Mouse (Mus musculus) mouse embryonic stem cell (cell line): ENCODE measurements around the gene Nmt2.

Experiments used
- in situ Hi-C, 2 experiments: fragments of 300-500 bp; cut with MboI; formaldehyde crosslinking; loops; 1 replicate in 1 of 2; 3 replicates in 1 of 2; pipeline ENCODE4 v1.14.3; 2019 to 2020; ENCODE audit warnings: low sequenced_read_pairs in 2 of 2, low pct_unique_long_range_greater_than_20kb in 1 of 2, mixed read lengths in 1 of 2; ENCODE audit not compliant: unreplicated experiment in 1 of 2

The Nmt2 gene

DNA sequence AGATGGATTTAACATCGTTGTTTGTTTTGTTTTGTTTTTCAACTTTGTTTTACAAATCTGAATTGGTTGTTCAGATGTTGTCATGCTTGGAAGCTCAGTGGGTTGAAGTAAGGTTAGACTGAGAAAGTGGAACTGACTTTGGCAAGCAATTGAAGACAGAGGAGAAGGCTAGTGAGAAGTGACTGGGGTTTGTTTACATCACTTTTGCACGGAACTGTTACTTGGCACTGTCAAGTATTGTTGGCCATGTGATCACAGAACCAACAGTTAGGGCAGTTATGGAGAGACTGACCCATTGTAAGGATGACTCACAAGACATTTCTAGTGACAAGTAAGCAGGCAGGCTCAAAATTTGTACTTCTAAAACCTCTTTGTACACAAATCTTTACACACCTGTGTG is 39.1 kb downstream of the Nmt2 start:
- in situ Hi-C loops: no loop called here

DNA sequence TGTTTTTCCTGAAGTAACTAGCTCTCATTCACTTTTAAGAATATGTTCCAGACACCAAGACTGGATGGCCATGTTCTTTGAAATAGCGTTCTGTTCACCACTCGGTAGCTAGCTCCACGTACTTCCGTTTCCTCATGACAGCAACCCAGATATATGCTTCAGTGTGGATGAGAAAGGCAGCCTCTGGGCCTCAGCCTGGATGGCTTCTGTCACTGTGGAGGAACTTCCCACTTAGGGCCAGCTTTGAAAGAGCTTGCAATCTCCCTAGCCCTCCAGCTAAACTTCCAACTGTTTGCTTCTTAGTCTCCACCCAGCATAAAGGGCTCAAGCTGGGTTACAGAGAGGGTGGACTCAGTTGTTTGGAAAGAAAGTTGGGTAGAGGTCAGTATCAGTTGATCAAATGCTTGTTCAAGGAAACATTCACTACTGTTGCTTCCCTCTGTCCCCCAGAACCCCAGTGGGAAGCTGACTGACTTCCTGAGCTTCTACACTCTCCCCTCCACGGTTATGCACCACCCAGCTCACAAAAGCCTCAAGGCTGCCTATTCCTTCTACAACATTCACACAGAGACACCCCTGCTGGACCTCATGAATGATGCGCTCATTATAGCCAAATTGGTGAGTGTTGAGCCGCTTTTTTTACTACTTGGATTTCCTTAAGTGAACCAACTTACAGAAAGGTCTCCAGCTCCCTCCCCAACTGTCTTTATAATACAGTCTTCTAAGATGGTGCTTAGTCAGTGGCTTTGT is 40.5 kb downstream of the Nmt2 start:
- in situ Hi-C loops: no loop called here

DNA sequence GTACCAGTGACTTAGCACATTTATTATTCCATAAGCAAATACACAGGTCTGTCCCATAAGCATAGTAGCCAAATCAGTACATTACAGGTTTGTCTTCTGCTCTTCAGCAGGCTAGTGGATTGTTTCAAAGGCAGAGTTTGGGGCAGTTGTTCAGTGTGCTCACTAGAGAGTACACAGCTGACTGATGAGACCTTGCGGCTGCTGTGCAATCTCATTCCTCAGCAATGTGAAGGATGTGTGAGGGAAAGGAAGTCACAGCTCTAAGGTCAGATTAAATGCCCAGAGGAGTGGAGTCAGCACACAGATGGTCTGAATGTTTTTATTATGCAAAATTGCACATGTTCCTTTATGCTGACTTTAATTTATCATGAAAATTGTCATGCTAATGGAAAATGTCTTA is 42.5 kb downstream of the Nmt2 start:
- in situ Hi-C loops: no loop called here

DNA sequence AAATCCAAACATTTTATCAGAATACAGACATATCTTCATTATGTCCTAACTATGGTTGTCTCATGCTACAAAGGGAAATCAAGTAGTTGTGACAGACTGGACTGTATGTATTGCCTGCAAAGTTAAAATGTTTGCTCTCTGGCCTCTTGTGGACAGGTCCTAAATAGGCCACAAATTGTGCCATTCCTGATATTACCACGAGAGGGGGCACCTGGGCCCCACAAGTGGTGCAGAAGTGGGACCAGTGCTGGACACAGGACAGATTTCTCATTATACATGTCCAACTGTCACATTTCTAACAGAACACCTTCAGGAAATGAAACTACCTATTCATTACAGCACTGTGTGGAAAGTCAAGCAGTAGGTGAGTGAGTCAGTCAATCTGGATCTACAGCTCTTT is 43.3 kb downstream of the Nmt2 start:
- in situ Hi-C loops: no loop called here

DNA sequence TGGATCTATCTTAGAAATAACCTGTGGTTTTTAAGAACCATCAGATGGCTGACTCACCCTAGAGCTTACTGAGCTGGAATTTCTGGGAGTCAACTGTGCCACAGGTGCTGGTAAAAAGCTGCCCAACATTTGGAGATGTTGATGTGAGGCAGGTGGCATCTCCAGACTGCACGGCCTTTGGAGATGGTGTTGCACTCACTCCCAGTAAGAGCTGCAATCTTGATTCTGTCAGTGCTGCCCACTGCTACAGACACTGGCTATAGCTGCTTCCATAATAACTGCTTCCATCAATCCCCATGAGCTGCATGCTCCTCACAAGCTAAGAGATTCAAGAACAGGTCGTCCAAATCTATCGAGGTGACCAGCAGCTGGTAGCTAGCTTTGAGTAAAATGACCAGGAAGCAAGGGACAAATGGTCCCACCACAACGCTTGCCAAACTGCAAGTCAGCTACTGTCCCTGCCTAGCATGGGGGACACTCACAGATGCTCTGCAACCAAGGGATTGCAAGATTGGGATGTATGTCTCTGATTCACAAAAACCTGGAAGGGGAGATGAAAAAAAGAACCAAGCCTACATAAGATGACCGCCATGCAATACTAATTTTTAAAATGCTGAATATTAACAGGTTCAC is 47.2 kb downstream of the Nmt2 start:
- in situ Hi-C loops: no loop called here

DNA sequence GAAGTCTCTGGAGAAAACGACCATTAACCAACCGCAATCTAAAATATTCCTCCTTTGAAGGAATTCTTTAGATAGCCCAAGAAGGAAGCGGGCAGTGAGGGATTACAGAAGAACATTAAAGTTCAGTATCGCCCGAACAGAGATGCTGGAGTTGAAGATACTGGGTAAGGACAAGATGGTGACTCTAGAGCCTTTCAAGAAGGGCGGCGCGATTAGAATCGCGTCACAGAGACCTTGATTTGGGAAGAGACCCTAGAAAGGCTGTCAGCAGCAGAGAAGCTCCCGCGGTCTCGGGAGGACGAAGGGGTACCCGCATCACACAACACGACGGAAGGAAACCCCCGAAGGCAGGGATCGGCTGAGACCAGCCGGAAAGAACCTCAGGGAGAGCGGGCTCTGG is 48.0 kb downstream of the Nmt2 start:
- in situ Hi-C loops: no loop called here

DNA sequence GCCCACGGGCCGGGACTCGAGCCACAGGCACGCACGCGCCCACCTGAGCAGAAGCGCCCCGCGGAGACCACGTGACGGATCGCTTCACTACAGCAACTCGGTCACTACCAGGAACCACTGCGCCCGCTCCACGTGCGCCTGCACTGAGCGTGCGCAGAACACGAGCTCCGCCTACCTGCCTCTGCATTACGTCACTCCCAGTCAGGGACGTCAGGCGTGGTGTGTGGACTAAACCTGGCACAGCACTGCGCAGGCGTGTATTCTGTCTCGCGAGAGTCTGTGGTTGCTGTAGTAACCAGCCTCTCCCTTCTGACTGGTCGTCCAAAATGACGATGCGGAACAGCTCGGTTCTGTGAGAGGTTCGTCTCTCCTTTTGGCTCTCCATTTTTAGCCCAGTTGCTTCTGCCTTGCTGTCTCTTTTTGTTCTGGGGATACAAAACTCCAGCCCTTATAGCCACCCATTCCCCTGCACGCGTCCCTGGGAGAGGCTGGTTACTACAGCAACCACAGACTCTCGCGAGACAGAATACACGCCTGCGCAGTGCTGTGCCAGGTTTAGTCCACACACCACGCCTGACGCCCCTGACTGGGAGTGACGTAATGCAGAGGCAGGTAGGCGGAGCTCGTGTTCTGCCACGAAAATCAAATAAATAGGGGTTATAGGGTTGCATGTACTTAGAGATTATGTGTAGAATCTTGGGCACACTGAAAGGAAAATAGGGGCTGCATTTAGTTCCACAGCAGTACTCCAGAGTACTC is 48.7 kb downstream of the Nmt2 start, which contains the start of gene Rpp38:
TSS of gene Rpp38 (minus strand) at position 160 of the 759 bp plus-strand sequence.
- in situ Hi-C loops: no loop called here

DNA sequence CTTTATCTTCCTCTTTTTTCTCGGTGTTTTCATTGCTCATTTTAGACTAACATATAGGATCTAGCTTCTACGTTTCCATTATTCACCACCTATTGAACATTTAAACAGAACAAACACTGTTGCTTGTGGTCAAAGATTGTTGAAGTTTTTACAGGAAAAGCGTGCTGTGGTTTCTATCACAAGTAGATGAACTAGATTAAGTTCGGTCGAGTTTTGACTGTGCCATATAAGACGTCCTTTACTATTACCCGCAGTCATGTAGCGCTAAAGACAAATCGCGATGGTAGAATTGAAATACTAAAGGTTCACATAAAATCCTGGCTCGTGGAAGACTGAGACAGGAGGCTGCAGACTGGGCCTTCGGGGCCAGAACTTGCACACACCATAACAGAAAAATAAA is 49.7 kb downstream of the Nmt2 start:
- in situ Hi-C loops: no loop called here

DNA sequence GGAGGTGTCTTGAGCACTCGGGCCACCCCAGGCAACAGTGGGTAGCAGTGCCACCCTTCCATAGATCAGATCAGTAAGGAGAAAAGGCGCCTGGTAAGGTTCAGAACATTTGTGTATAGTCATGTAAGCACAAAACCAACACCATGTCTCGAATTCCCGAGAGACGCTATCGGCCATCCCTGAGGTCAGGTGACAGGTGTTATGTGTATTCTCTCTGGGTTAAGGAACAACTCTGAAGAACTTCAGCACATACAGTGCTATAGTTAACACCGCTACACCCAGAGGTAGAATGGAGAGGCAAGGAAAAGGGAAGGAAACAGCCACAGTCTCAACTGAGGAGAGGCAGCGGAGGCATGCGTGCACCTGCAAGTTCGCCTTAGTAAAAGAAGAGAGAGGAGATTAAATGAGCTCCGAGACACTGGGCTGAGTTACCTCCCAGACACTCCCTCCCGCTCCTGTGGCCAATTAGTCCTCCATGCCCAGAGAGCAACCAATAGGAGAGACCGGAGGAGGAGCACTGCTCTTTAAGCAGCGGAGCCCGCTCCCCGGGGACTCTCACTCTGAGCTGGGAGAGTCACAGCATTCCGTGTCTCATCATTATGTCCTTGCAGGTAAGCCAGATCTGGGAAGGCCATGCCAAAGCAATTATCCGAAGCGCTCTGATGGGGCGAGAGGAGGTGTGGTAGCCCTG is 51.7 kb downstream of the Nmt2 start, which contains the start of gene Acbd7:
TSS of gene Acbd7 (plus strand) at position 558 of the 691 bp plus-strand sequence.
- in situ Hi-C loops: no loop called here

DNA sequence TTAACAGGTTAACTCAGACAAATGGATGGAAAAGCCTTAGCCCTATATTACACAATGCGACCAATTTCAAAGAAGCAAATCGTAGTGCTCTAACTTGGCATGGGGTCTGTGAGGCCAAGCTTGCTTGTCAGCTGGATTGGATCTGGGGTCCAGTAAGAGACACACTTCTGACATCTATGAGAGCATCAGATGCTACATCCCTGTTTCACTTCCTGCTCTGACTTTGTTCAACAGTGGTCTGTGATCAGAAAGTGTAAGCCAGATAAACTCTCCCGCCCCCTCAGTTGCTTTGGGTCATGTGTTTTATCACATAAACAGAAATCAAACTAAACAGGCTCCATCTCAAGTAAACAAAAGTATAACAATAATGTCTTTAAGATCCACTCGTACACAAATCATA is 64.4 kb downstream of the Nmt2 start:
- in situ Hi-C loops: no loop called here

DNA sequence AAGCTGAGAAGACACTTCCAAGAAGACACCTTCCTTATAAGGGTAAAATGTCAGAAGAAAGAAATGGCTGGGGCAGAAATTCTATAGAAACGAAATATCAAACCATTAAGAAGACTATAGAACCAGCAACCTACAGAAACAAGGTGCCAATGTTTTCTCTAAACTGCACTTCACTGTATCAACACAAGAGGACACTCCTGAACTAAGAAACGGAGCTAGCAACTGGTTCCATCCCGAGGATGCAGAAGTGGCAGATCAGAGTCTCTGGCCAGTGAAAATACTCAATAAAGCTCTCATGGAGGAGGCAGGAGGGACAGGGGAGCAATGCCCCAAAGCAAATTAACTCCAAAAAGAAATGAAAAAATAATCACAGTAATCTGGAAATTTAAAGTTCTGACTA is 64.9 kb downstream of the Nmt2 start:
- in situ Hi-C loops: no loop called here

DNA sequence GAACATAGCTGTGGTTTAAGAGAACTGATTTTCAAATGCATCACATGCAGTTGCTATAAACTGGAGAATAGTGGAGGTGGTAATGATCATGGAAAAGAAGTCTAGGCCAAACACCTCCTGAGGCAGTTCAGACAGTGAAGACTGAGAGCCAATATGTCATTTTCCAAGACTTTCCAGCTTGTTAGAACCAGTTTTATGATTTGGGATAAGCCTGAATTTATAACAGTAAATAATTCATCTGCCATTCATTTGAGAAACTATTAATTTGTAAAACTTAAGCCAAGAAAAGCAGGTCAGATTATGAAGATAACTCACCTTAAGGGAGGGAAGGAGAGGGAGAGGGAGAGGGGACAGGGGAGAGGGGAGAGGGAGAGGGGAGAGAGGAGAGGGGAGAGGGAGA is 69.1 kb downstream of the Nmt2 start:
- in situ Hi-C loops: no loop called here

DNA sequence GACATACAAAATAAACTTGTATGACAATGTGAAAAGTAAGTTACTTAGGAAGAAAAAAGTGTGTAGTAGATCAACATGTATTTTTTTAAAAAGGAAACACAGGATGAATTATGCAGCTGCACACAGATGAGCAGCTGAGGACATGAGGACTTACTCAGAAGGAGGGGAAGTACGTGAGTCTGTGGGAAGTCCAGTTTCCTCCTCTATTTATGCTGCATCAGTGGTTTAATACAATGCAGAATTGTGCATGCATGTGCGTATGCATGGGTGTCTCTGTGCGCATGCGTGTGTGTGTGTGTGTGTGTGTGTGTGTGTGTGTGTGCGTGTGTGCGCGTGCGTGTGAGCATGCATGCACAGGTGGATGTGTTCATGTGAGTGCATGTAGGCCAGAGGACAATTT is 71.8 kb downstream of the Nmt2 start:
- in situ Hi-C loops: no loop called here

DNA sequence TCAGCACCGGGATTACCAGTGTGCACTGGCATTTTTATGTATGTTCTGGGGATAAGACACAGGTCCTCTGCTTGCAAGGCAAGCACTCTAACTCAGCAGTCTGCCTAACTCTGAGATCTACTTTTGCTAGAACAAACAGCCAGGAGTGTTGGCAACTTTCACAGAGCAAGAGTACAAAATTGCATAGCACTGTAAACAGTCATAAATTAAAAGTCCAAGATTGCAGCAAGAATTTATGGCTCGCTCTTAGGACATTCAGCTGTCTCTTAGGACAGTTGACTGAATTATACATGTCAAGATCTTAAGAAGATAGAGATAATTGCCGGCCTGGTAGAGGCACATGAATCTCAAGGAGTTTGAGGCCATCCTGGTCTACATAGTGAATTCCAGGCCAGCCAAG is 72.3 kb downstream of the Nmt2 start:
- in situ Hi-C loops: no loop called here

DNA sequence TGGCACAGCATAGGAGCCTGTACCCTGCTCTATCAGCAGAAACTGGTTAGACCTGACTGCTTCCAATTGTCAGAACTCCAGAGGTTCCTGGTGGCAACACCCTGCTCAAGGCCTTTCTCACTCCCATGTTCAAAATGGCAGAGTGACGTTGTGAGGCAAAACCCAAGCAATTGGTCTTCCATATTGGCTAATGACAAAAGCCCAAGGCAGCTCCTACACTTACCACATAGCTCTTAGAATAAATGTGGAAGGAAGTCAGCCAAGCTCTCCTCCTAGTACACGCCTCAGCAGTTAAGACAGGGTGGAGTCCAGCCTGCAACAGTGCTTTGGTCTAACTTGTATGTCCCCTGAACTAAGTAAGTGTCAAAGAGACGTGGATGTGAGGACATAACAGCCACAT is 73.9 kb downstream of the Nmt2 start:
- in situ Hi-C loops: no loop called here

DNA sequence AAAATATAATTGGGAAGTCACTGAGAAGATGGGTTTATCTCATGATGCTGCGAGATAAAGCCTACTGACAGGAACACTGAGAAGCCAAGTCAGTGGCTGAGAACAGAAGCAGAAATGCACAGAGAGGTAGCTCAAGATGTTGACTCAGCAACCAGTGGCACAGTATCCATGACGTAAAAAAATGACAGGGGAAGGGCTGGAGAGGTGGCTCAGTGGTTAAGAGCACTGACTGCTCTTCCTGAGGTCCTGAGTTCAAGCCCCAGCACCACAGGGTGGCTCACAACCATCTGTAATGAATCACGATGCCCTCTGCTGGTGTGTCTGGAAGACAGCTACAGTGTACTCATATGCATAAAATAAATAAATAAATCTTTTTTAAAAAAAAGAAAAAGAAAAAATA is 77.1 kb downstream of the Nmt2 start:
- in situ Hi-C loops: no loop called here

DNA sequence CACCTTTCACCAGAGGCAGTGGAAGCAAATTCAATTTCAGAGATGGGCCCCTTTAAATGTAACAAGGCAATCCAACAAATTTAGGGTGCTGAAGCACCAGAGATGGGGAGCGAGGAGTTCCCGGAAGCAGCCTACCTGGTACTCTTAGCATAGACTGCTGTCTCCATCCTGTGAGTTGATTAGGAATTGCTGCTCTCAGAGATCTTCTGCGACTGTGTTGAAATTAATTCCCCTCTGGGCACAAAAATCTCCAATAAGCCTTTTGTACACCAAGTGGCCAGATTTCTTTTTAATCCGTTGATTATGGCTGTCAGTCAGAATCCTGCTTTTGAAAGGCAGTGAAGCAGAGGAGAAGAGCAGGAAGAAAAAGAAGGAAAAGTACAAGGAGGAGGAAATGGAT is 81.1 kb downstream of the Nmt2 start:
- in situ Hi-C loops: no loop called here
